Mouse (Mus musculus): Measurements from ENCODE around the gene Igbp1.
A peak's percentile ranks its signal among the peaks of the same experiment; 100 is the strongest.

Igbp1 gene

GRCm38 (mm10) chrX:100494068-100494978 lies at the start of gene Igbp1:
Gene Igbp1, plus strand, starts transcription at chrX:100494291.
- DNase-seq (ENCODE audit: low spot score in 2 of 2): peak; percentile 69 to 83

DNA sequence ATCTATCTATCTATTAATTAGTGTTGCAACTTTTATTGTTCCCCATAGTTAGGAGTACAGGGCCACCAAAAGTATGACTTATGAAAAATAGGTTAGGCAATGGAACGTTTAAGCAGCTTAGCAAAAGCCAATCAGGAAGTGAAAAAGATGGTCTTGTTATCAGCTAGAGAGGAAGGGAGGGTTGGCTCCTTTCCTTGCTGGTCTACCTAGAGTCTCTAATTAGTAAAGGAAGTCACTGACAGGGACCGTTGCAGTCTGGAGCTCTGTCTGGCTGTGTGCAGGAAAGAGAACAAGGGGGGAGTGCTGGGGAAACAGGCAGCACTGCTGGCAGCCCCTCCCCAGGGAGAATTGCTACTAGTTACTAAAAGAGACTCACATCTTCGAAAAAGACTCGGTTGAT lies 26.0 kb upstream of the Igbp1 start:
- DNase-seq (ENCODE audit: low spot score in 2 of 2): no peak

GRCm38 (mm10) chrX:100470126-100470525 lies 24.0 kb upstream of the Igbp1 start:
- DNase-seq (ENCODE audit: low spot score in 2 of 2): no peak

DNA sequence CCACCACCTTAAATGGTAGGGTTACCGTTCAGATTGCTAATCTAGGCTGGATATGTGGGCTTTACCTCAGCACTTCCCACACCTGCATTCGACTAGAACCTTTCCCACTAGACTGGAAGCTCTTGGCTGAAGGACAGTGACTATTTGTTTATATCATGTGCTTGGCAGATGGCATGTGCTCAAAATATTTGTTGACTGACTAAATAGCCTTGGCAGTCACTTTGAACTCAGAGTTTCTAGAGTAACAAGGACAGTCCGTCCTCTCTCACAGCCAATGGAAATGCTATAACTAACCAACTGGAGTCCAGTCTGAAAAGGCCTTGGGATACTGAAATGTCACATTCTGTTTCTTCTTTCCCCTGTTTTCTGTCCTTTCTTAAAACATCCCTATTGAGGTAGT lies 22.6 kb upstream of the Igbp1 start:
- DNase-seq (ENCODE audit: low spot score in 2 of 2): no peak

DNA sequence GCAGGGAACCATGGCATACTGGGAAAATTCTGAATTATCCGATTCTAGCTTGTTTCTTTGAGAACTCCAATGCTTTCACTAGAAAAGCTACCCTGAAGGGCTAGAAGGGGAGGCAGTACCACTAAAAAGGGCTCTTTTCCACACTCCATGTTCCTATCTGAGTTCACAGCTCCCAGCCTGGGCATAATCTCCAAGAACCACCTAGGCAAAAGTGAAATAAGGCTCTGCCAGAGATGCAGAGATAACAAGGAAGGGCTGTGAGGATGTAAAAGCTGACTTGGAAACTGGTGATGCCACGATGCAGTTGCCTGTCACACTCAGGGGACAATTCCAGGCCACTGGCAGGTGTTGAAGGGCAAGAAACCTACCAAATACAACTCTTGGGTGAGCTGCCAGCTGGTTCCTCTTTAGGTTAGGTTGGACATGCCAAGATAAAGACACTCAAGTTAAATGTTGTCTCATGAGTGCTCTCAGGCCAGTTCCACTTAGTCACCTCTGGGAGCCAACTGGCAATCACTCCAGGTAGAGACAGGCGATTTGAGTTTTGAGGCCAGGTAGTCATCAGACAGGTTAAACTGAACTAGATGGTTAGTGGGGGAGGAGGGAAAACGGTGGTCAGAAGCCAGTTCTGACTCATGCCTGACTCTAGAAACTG lies 18.4 kb upstream of the Igbp1 start:
- no peak for DNase-seq (ENCODE audit: low spot score in 2 of 2)

- DNase-seq (ENCODE audit: low spot score in 2 of 2): peak; percentile 23 to 51
Observed at GRCm38 (mm10) chrX:100480317-100480716, 13.8 kb upstream of the Igbp1 start.

- no peak for DNase-seq (ENCODE audit: low spot score in 2 of 2)
Observed at GRCm38 (mm10) chrX:100493500-100494067, 507 bp upstream of the Igbp1 start.

- no peak for DNase-seq (ENCODE audit: low spot score in 2 of 2)
Observed at GRCm38 (mm10) chrX:100504175-100504851, 10.2 kb downstream of the Igbp1 start.

GRCm38 (mm10) chrX:100508164-100508563 lies 14.1 kb downstream of the Igbp1 start:
- no peak for DNase-seq (ENCODE audit: low spot score in 2 of 2)

GRCm38 (mm10) chrX:100509921-100510320 lies 15.8 kb downstream of the Igbp1 start:
- DNase-seq (ENCODE audit: low spot score in 2 of 2): no peak

GRCm38 (mm10) chrX:100516683-100517082 lies 22.6 kb downstream of the Igbp1 start:
- DNase-seq (ENCODE audit: low spot score in 2 of 2): peak; percentile 15 to 20

- DNase-seq (ENCODE audit: low spot score in 2 of 2): peak; percentile 41 to 46
Observed at GRCm38 (mm10) chrX:100517626-100518025, 23.5 kb downstream of the Igbp1 start.

- no peak for DNase-seq (ENCODE audit: low spot score in 2 of 2)
Observed at GRCm38 (mm10) chrX:100518532-100518931, 24.4 kb downstream of the Igbp1 start.

DNA sequence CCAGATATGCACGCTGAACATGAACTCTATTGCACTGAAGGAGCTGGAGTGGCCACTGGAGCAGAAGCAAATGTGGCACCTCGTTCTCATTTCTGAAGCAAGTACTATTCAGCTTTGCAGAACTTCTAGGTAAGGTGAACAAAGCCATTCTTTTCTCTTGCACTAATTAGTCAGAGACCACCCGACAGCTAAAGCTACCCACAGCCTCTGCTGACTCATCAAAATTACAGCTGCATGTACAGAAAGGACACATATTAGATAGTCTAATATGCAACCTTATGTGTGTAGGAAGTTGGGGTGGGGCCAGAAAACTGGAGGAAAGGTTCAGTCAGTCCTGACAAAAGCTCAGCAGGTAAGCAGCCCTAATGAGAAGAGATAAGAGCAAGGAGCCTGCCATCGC lies 30.4 kb downstream of the Igbp1 start, which contains the start of gene Dgat2l6:
Gene Dgat2l6, plus strand, starts transcription at position 368 of the 400 bp plus-strand sequence.
- no peak for DNase-seq (ENCODE audit: low spot score in 2 of 2)

- DNase-seq (ENCODE audit: low spot score in 2 of 2): no peak
Observed at GRCm38 (mm10) chrX:100556026-100556425, 61.9 kb downstream of the Igbp1 start.

DNA sequence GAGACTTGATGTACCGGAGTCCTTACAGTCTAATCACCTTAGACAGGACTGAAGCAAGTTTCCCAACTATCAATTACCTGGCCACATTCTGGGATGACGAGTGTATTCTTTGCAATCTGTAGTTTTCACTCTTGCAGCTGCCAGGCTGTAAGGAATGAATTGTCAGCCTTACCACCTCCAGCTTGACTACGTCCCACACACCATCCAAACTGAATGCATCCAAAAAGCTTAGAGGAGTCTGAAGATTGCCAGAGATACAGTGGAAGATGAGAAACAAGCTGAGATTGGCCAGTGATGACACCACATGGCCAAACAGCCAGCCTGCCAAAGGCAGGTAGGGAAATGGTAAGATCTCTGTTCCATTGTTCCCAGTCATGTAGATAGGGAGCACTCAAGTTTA lies 71.6 kb downstream of the Igbp1 start:
- peak; percentile 5 to 15 for DNase-seq (ENCODE audit: low spot score in 2 of 2)
